Mouse (Mus musculus) thymus, adult 2 months (tissue): ENCODE data around the gene AI481877.

Experiments
- CTCF ChIP-seq: fragments of 200-500 bp; IDR thresholded peaks from 2 replicates; pipeline ENCODE4 v1.5.1; 2012; ENCODE audit warnings: mild to moderate bottlenecking, control low read depth, low read length, moderate library complexity, borderline replicate concordance; ENCODE audit not compliant: control insufficient read depth, poor library complexity, insufficient read depth; ENCODE audit errors: extremely low read depth
- POLR2A ChIP-seq: fragments of 200-500 bp; IDR thresholded peaks from 2 replicates; pipeline ENCODE4 v1.6.1; 2012; ENCODE audit warnings: mild to moderate bottlenecking, low read length, control low read depth, moderate library complexity; ENCODE audit not compliant: control insufficient read depth, poor library complexity, insufficient read depth; ENCODE audit errors: extremely low read depth

GRCm38 (mm10) chr4:59149043-59149442 is 10.3 kb upstream of the AI481877 start:
- no peak for TF ChIP-seq POLR2A
- no peak for TF ChIP-seq CTCF
